Mouse (Mus musculus) midbrain, embryonic 15.5 days (tissue): ENCODE data around the gene Sorcs3. TPM values are rescaled to one million over a fixed set of nuclear protein-coding genes. Genes with fewer than 3 reads are reported as not detected.
A peak's percentile ranks its signal among the peaks of the same experiment; 100 is the strongest.

Experiments
- ATAC-seq: fragments of 200-750 bp; cut with Nextera tagmentation; replicated peaks from 2 replicates; pipeline ENCODE4 v1.8.0; 2017; ENCODE audit warnings: moderate TSS enrichment
- H3K27ac ChIP-seq: fragments of 300-500 bp; sonication (generic); 2 replicates; pipeline ENCODE4 v1.5.1; 2015; ENCODE audit warnings: mild to moderate bottlenecking, inconsistent platforms
- H3K27me3 ChIP-seq: fragments of 300-500 bp; sonication (generic); replicated peaks from 2 replicates; pipeline ENCODE4 v1.6.1; 2015; ENCODE audit warnings: inconsistent platforms
- H3K36me3 ChIP-seq: fragments of 300-500 bp; sonication (generic); replicated peaks from 2 replicates; pipeline ENCODE4 v1.6.1; 2015; ENCODE audit warnings: inconsistent platforms
- H3K4me1 ChIP-seq: fragments of 300-500 bp; sonication (generic); 2 replicates; pipeline ENCODE4 v1.6.1; 2015; ENCODE audit warnings: inconsistent platforms
- H3K4me2 ChIP-seq: fragments of 300-500 bp; sonication (generic); 2 replicates; pipeline ENCODE4 v1.6.1; 2015; ENCODE audit warnings: inconsistent platforms, mild to moderate bottlenecking, moderate library complexity
- H3K4me3 ChIP-seq: fragments of 300-500 bp; sonication (generic); 2 replicates; pipeline ENCODE4 v1.5.1; 2015; ENCODE audit warnings: mild to moderate bottlenecking, inconsistent platforms
- H3K9ac ChIP-seq: fragments of 300-500 bp; sonication (generic); 2 replicates; pipeline ENCODE4 v1.6.1; 2015; ENCODE audit warnings: mild to moderate bottlenecking, inconsistent platforms
- H3K9me3 ChIP-seq: fragments of 300-500 bp; sonication (generic); 2 replicates; pipeline ENCODE4 v1.6.1; 2016; ENCODE audit warnings: inconsistent platforms
- WGBS: fragments of 180-500 bp; shearing (Covaris S2); methylation state at CpG from one replicate; pipeline ENCODE4 v1.1.7; 2015; ENCODE audit warnings: mixed read lengths; 5-methylcytosine and 5-hydroxymethylcytosine counted together
- polyA plus RNA-seq: library from polyadenylated mRNA; unstranded; fragments of >200 nt; fragmentation: Nextera tagmentation; extraction: Ambion mirVana; gene quantifications from 2 replicates; pipeline ENCODE4 v1.2.1, GENCODE M21; 2015

Gene Sorcs3
- polyA plus RNA-seq, 1 experiment from 2014 or later: 19.1 TPM

- H3K27ac ChIP-seq: no peak overlapping the region
- ATAC-seq: no peak
- 62% methylated on average over 5 of the region's 5 CpGs for WGBS
- H3K36me3 ChIP-seq: no peaks in the 10 kb centered on the region
- H3K4me1 ChIP-seq: no peaks in the 10 kb centered on the region
- no peak overlapping the region for H3K9ac ChIP-seq
- no peaks in the 10 kb centered on the region for H3K9me3 ChIP-seq
- H3K4me3 ChIP-seq: no peak overlapping the region
- no peaks in the 10 kb centered on the region for H3K27me3 ChIP-seq
- H3K4me2 ChIP-seq: no peak overlapping the region
Measured at GRCm38 (mm10) chr19:48577169-48577568, 371.3 kb downstream of the Sorcs3 start.

DNA sequence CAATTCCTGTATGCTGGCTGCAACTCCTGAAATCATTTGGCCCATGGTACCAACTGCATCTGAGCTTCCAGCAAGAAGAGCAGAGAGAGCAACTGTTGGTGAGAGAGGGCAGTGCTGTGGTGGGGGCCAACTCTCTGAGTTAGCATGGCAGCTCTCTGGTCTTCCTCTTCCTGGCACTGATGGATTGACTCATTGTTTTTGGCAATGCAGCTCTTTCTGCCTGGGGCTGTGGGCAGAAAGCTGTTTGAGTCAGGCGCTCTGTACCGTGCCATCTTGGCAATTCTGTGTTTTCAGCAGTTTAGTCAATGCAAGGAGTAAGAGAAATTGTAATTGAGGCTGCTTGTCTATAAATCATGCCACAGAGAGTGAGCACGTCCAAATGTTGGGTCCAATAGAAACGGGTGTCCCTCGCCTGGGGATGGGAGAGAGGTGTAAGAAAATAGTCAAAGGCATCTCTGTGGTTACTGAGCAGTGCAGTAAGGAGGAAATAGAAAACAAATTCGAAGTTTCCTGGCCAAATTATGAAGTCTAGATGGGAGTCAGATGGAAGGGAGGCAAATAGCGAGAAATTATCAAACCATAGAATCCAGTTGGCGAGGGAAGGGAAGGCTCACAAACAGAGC is 379.2 kb downstream of the Sorcs3 start:
- Histone ChIP-seq H3K27ac (no peak overlapping the region), H3K4me1 (no peaks in the 10 kb centered on the region), H3K9me3 (no peaks in the 10 kb centered on the region), H3K36me3 (no peaks in the 10 kb centered on the region), H3K27me3 (no peaks in the 10 kb centered on the region), H3K9ac (no peak overlapping the region), H3K4me2 (no peak overlapping the region), H3K4me3 (no peak overlapping the region)
- no peak for ATAC-seq
- WGBS: 83% methylated on average over 8 of the region's 8 CpGs

DNA sequence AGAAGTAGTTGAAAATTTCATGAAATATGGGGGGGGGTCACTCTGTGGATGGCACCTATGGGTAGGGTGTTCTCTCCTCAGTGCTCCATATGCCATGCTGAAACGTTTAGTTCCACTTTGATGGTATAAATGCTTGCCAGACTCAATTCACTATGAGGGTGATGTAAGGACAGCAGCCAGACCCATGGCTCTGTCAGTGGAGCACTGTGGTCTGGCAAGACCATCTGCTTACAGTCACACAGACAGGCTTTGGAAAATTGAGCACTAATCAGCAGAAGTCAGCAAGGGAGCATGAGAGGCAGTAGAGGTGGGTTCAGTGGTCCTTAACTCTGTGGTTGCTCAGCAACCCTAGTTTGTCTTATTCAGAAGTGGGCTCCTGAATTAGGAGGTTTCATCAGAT is 411.1 kb downstream of the Sorcs3 start:
- WGBS: 69% methylated on average over 1 of the region's 1 CpGs
- Histone ChIP-seq H3K4me2 (no peak overlapping the region), H3K27me3 (no peaks in the 10 kb centered on the region), H3K27ac (no peak overlapping the region), H3K9me3 (no peaks in the 10 kb centered on the region), H3K36me3 (no peaks in the 10 kb centered on the region), H3K4me3 (no peak overlapping the region), H3K9ac (no peak overlapping the region), H3K4me1 (no peaks in the 10 kb centered on the region)
- no peak for ATAC-seq

- no peaks in the 10 kb centered on the region for H3K9me3 ChIP-seq
- H3K4me1 ChIP-seq: 0 out of 2 replicates have a peak, but pooled peaks cover 4% of the 10 kb centered on the region
- 31% methylated on average over 6 of the region's 6 CpGs for WGBS
- no peak overlapping the region for H3K4me2 ChIP-seq
- H3K36me3 ChIP-seq: no peaks in the 10 kb centered on the region
- no peak for ATAC-seq
- H3K4me3 ChIP-seq: no peak overlapping the region
- no peak overlapping the region for H3K9ac ChIP-seq
- H3K27ac ChIP-seq: no peak overlapping the region
- H3K27me3 ChIP-seq: no peaks in the 10 kb centered on the region
Measured at GRCm38 (mm10) chr19:48630671-48631327, 425.0 kb downstream of the Sorcs3 start.

DNA sequence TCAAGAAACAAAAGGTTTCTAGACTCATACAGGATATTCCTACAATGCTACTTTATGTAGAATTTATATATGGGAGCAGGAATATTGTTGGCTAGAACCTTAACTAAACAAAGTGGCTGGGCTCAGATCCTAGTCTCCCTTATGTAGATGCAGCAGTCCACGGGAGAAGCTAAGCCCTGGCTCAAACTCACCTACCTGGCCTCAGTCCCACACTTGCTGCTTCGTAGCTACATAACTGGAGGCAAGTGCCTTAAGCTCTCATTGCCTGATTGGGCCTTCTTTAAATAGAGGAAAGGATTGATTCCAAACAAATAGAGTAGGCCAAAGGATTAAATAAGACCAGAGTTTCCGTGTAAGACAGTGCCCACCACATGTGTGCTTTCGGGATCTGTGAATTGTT is 436.7 kb downstream of the Sorcs3 start:
- no peak overlapping the region for H3K27ac ChIP-seq
- H3K9me3 ChIP-seq: no peaks in the 10 kb centered on the region
- H3K36me3 ChIP-seq: no peaks in the 10 kb centered on the region
- no peak overlapping the region for H3K4me3 ChIP-seq
- 64% methylated on average over 4 of the region's 4 CpGs for WGBS
- H3K27me3 ChIP-seq: no peaks in the 10 kb centered on the region
- ATAC-seq: no peak
- no peak overlapping the region for H3K4me2 ChIP-seq
- no peak overlapping the region for H3K9ac ChIP-seq
- no peaks in the 10 kb centered on the region for H3K4me1 ChIP-seq

DNA sequence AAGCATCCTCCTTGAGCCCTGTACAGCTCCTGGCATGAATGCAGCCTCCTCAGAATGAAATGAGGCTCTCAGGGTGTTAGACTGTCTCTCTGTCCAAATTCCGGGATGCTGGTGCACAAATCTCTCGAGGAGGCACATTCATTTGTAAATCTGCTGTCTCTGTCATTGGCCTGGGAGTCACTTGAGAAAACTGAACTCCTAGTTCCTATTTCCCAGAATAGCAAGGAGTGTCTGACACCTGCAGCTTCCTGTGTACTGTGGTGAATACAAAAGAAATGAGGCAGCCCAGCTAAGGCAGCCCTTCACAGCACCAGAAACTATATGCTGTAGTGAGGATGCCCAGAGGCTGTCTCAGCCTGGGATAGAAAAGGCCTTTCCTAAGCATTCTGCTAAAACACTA is 444.1 kb downstream of the Sorcs3 start:
- H3K27ac ChIP-seq: no peak overlapping the region
- H3K4me2 ChIP-seq: no peak overlapping the region
- no peaks in the 10 kb centered on the region for H3K9me3 ChIP-seq
- peaks cover 3% of the 10 kb centered on the region; the same call in 1 of the 2 replicates for H3K4me1 ChIP-seq
- H3K27me3 ChIP-seq: no peaks in the 10 kb centered on the region
- H3K4me3 ChIP-seq: no peak overlapping the region
- H3K9ac ChIP-seq: no peak overlapping the region
- WGBS: 43% methylated on average over 2 of the region's 2 CpGs
- ATAC-seq: no peak
- H3K36me3 ChIP-seq: no peaks in the 10 kb centered on the region

- Histone ChIP-seq H3K27ac (no peak overlapping the region), H3K27me3 (no peaks in the 10 kb centered on the region), H3K4me1 (peaks cover 3% of the 10 kb centered on the region; the same call in 1 of the 2 replicates), H3K9me3 (no peaks in the 10 kb centered on the region), H3K36me3 (no peaks in the 10 kb centered on the region), H3K4me3 (no peak overlapping the region), H3K9ac (no peak overlapping the region), H3K4me2 (no peak overlapping the region)
- ATAC-seq: no peak
- 76% methylated on average over 6 of the region's 6 CpGs for WGBS
Measured at GRCm38 (mm10) chr19:48651617-48652016, 445.8 kb downstream of the Sorcs3 start.

GRCm38 (mm10) chr19:48660201-48660600 is 454.4 kb downstream of the Sorcs3 start:
- WGBS: 27% methylated on average over 6 of the region's 6 CpGs
- Histone ChIP-seq H3K9me3 (no peaks in the 10 kb centered on the region), H3K9ac (no peak overlapping the region), H3K27me3 (no peaks in the 10 kb centered on the region), H3K4me2 (no peak overlapping the region), H3K27ac (no peak overlapping the region), H3K36me3 (no peaks in the 10 kb centered on the region), H3K4me3 (no peak overlapping the region), H3K4me1 (peaks cover 9% of the 10 kb centered on the region)
- ATAC-seq: peak; percentile 54; the same call in 1 of the 2 replicates

GRCm38 (mm10) chr19:48679896-48680295 is 474.1 kb downstream of the Sorcs3 start:
- Histone ChIP-seq H3K4me3 (no peak overlapping the region), H3K27ac (no peak overlapping the region), H3K4me2 (no peak overlapping the region), H3K9me3 (no peaks in the 10 kb centered on the region), H3K9ac (no peak overlapping the region), H3K27me3 (no peaks in the 10 kb centered on the region), H3K36me3 (no peaks in the 10 kb centered on the region), H3K4me1 (peaks cover 3% of the 10 kb centered on the region; the same call in 1 of the 2 replicates)
- ATAC-seq: no peak
- WGBS: 94% methylated on average over 1 of the region's 1 CpGs

DNA sequence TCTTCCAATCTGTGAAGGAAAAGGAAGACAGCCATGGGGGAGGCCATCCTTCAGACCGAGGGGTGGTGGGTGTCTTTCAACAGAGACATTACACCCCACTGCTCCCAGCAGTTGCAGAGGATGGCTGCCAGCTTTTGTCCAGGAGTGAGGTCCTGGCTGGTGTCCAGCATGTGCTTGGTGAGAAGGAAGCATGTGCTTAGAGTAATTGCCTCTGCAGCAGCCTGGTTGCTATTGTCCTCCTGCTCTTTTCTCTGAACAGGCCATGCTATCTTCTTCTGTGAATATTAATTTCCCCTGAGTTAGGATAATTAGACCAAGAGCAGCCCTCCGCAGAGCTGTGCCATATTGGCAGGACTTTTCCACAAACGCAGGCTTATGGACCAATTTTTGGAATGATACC is 476.7 kb downstream of the Sorcs3 start:
- ATAC-seq: 0 out of 2 replicates have a peak, but pooled peaks have one; percentile 30
- Histone ChIP-seq H3K36me3 (no peaks in the 10 kb centered on the region), H3K4me2 (no peak overlapping the region), H3K27me3 (no peaks in the 10 kb centered on the region), H3K4me1 (peaks cover 3% of the 10 kb centered on the region; the same call in 1 of the 2 replicates), H3K4me3 (no peak overlapping the region), H3K27ac (no peak overlapping the region), H3K9ac (no peak overlapping the region), H3K9me3 (no peaks in the 10 kb centered on the region)
- 57% methylated on average over 3 of the region's 3 CpGs for WGBS

GRCm38 (mm10) chr19:48686369-48686768 is 480.5 kb downstream of the Sorcs3 start:
- H3K36me3 ChIP-seq: no peaks in the 10 kb centered on the region
- H3K9me3 ChIP-seq: no peaks in the 10 kb centered on the region
- no peak for ATAC-seq
- peaks cover 3% of the 10 kb centered on the region; the same call in 1 of the 2 replicates for H3K4me1 ChIP-seq
- no peak overlapping the region for H3K27ac ChIP-seq
- 69% methylated on average over 2 of the region's 2 CpGs for WGBS
- H3K9ac ChIP-seq: no peak overlapping the region
- H3K27me3 ChIP-seq: no peaks in the 10 kb centered on the region
- no peak overlapping the region for H3K4me3 ChIP-seq
- no peak overlapping the region for H3K4me2 ChIP-seq

GRCm38 (mm10) chr19:48700111-48700658 is 494.4 kb downstream of the Sorcs3 start:
- 70% methylated on average over 6 of the region's 6 CpGs for WGBS

More at GRCm38 (mm10) chr19:48700111-48700658, 494.4 kb downstream of the Sorcs3 start:
- H3K4me1 ChIP-seq: no peaks in the 10 kb centered on the region
- ATAC-seq: no peak
- no peaks in the 10 kb centered on the region for H3K27me3 ChIP-seq
- no peaks in the 10 kb centered on the region for H3K36me3 ChIP-seq
- H3K4me3 ChIP-seq: no peak overlapping the region
- no peaks in the 10 kb centered on the region for H3K9me3 ChIP-seq
- H3K9ac ChIP-seq: no peak overlapping the region
- H3K4me2 ChIP-seq: no peak overlapping the region
- H3K27ac ChIP-seq: no peak overlapping the region
